14 mouse cellular contexts compared by ENCODE assay signal in genomic region chr5:8916400-8916799, GRCm38 (mm10).
"Had no signal": no experiment of that assay in that cellular context is flagged by ENCODE, and none has a peak within 500 bp of the region (broad histone marks: within the 10 kb centered on the region; RNA-seq: fewer than 3 reads in every experiment).

No protein-coding gene starts in this region.

- DNase-seq: gastrocnemius, postnatal 14 days; gastrocnemius, postnatal 36 days; heart, adult 11 months; heart, postnatal 14 days; heart, postnatal 36 days; kidney, adult 18-20 months; kidney, adult 8-10 months; kidney, postnatal 10 days; kidney, postnatal 25 days; kidney, postnatal 4 days; liver; liver, embryonic 13.5 days had no signal

- ATAC-seq: hindbrain, postnatal 0 days; intestine, embryonic 16.5 days had no signal
